Mouse (Mus musculus) heart, embryonic 10.5 days (tissue): ENCODE data around the gene AU022252. TPM values are rescaled to one million over a fixed set of nuclear protein-coding genes. Genes with fewer than 3 reads are reported as not detected.

Experiments
- DNase-seq: peaks from one replicate; pipeline ENCODE4 v3.0.0-alpha.2; 2017; ENCODE audit warnings: low spot score
- H3K27ac ChIP-seq: fragments of 300-500 bp; sonication (generic); 2 replicates; pipeline ENCODE4 v1.5.1; 2016; ENCODE audit warnings: mild to moderate bottlenecking
- H3K27me3 ChIP-seq: fragments of 300-500 bp; sonication (generic); 2 replicates; pipeline ENCODE4 v1.6.1; 2016; ENCODE audit warnings: mild to moderate bottlenecking; ENCODE audit not compliant: poor library complexity, insufficient read depth, severe bottlenecking
- H3K36me3 ChIP-seq: fragments of 300-500 bp; sonication (generic); 2 replicates; pipeline ENCODE4 v1.6.1; 2016; ENCODE audit warnings: mild to moderate bottlenecking, moderate library complexity
- H3K4me1 ChIP-seq: fragments of 300-500 bp; sonication (generic); 2 replicates; pipeline ENCODE4 v1.6.1; 2016; ENCODE audit warnings: mild to moderate bottlenecking
- H3K4me3 ChIP-seq: fragments of 300-500 bp; sonication (generic); 2 replicates; pipeline ENCODE4 v1.5.1; 2016; ENCODE audit warnings: mild to moderate bottlenecking, moderate library complexity
- H3K9me3 ChIP-seq: fragments of 300-500 bp; sonication (generic); 2 replicates; pipeline ENCODE4 v1.6.1; 2016; ENCODE audit warnings: mild to moderate bottlenecking, moderate library complexity
- WGBS: fragments of 180-500 bp; shearing (Covaris S2); methylation state at CpG from one replicate; pipeline ENCODE4 v1.1.7; 2016; 5-methylcytosine and 5-hydroxymethylcytosine counted together
- polyA plus RNA-seq: library from polyadenylated mRNA; unstranded; fragments of >200 nt; fragmentation: Nextera tagmentation; extraction: Ambion mirVana; gene quantifications from 2 replicates; pipeline ENCODE4 v1.2.1, GENCODE M21; 2016

AU022252 gene
- polyA plus RNA-seq, 1 experiment from 2014 or later, result 44.0 TPM

- Histone ChIP-seq H3K36me3 (peaks cover 31% of the 10 kb centered on the region), H3K27ac (peak overlapping the region; percentile 91), H3K9me3 (no peaks in the 10 kb centered on the region), H3K4me3 (peak overlapping the region; percentile 70), H3K4me1 (peaks cover 28% of the 10 kb centered on the region), H3K27me3 (no peaks in the 10 kb centered on the region)
- WGBS, result 38% methylated on average over 18 of the region's 18 CpGs
- no peak for DNase-seq
Measured at GRCm38 (mm10) chr4:119172919-119173650, 59.4 kb downstream of the AU022252 start.

- DNase-seq, result peak; percentile 89
- Histone ChIP-seq H3K4me1 (peaks cover 16% of the 10 kb centered on the region), H3K9me3 (no peaks in the 10 kb centered on the region), H3K4me3 (no peak overlapping the region), H3K27me3 (no peaks in the 10 kb centered on the region), H3K36me3 (peaks cover 32% of the 10 kb centered on the region), H3K27ac (no peak overlapping the region)
- 8% methylated on average over 4 of the region's 4 CpGs for WGBS
Measured at GRCm38 (mm10) chr4:119167663-119168062, 64.8 kb downstream of the AU022252 start.

- DNase-seq, result no peak
- H3K27me3 ChIP-seq, result no peaks in the 10 kb centered on the region
- peaks cover 31% of the 10 kb centered on the region for H3K36me3 ChIP-seq
- no peak overlapping the region for H3K27ac ChIP-seq
- peaks cover 11% of the 10 kb centered on the region for H3K4me1 ChIP-seq
- WGBS, result 77% methylated on average over 4 of the region's 4 CpGs
- no peak overlapping the region for H3K4me3 ChIP-seq
- H3K9me3 ChIP-seq, result no peaks in the 10 kb centered on the region
Measured at GRCm38 (mm10) chr4:119167068-119167467, 65.4 kb downstream of the AU022252 start.

GRCm38 (mm10) chr4:119165916-119166315 is 66.6 kb downstream of the AU022252 start:
- 61% methylated on average over 7 of the region's 7 CpGs for WGBS
- Histone ChIP-seq H3K9me3 (no peaks in the 10 kb centered on the region), H3K4me1 (peaks cover 6% of the 10 kb centered on the region; the same call in 1 of the 2 replicates), H3K4me3 (no peak overlapping the region), H3K27ac (no peak overlapping the region), H3K27me3 (no peaks in the 10 kb centered on the region), H3K36me3 (peaks cover 28% of the 10 kb centered on the region)
- no peak for DNase-seq

GRCm38 (mm10) chr4:119162990-119163389 is 69.5 kb downstream of the AU022252 start:
- 61% methylated on average over 4 of the region's 4 CpGs for WGBS

GRCm38 (mm10) chr4:119161358-119161757 is 71.2 kb downstream of the AU022252 start:
- DNase-seq, result no peak
- H3K4me3 ChIP-seq, result no peak overlapping the region
- H3K27ac ChIP-seq, result no peak overlapping the region
- no peaks in the 10 kb centered on the region for H3K4me1 ChIP-seq
- 73% methylated on average over 3 of the region's 3 CpGs for WGBS
- H3K27me3 ChIP-seq, result no peaks in the 10 kb centered on the region
- no peaks in the 10 kb centered on the region for H3K36me3 ChIP-seq
- H3K9me3 ChIP-seq, result no peaks in the 10 kb centered on the region

More at GRCm38 (mm10) chr4:119162990-119163389, 69.5 kb downstream of the AU022252 start:
- Histone ChIP-seq H3K36me3 (no peaks in the 10 kb centered on the region), H3K9me3 (no peaks in the 10 kb centered on the region), H3K4me3 (no peak overlapping the region), H3K4me1 (no peaks in the 10 kb centered on the region), H3K27ac (no peak overlapping the region), H3K27me3 (no peaks in the 10 kb centered on the region)
- no peak for DNase-seq

GRCm38 (mm10) chr4:119157891-119158290 is 74.6 kb downstream of the AU022252 start:
- no peaks in the 10 kb centered on the region for H3K36me3 ChIP-seq
- WGBS, result 64% methylated on average over 5 of the region's 5 CpGs

GRCm38 (mm10) chr4:119157186-119157585 is 75.3 kb downstream of the AU022252 start:
- no peak for DNase-seq
- WGBS, result 28% methylated on average over 2 of the region's 2 CpGs
- Histone ChIP-seq H3K4me3 (no peak overlapping the region), H3K9me3 (no peaks in the 10 kb centered on the region), H3K36me3 (no peaks in the 10 kb centered on the region), H3K27ac (no peak overlapping the region), H3K27me3 (no peaks in the 10 kb centered on the region), H3K4me1 (no peaks in the 10 kb centered on the region)

More at GRCm38 (mm10) chr4:119157891-119158290, 74.6 kb downstream of the AU022252 start:
- H3K27ac ChIP-seq, result no peak overlapping the region
- DNase-seq, result no peak
- H3K9me3 ChIP-seq, result no peaks in the 10 kb centered on the region
- no peak overlapping the region for H3K4me3 ChIP-seq
- no peaks in the 10 kb centered on the region for H3K4me1 ChIP-seq
- H3K27me3 ChIP-seq, result no peaks in the 10 kb centered on the region

Other genes with a start within 250 kb of the AU022252 start
- 549 and 607 TPM in 2 replicates for gene Slc2a1, start 124.0 kb downstream of the AU022252 start, polyA plus RNA-seq
- gene Zfp691, start 58.5 kb downstream of the AU022252 start, polyA plus RNA-seq, result 8.1 and 10.0 TPM in 2 replicates
- 26.6 and 31.9 TPM in 2 replicates for gene Ermap, start 42.7 kb downstream of the AU022252 start, polyA plus RNA-seq
- 126 and 154 TPM in 2 replicates for gene Svbp, start 37.4 kb downstream of the AU022252 start, polyA plus RNA-seq
- gene Tmem269, start 14.5 kb downstream of the AU022252 start, polyA plus RNA-seq, result not detected in 2 replicates
- 29.1 and 29.6 TPM in 2 replicates for gene P3h1, start 203 bp upstream of the AU022252 start, polyA plus RNA-seq
- gene Cldn19, start 22.7 kb upstream of the AU022252 start, polyA plus RNA-seq, result 0.16 TPM in 1 of 2 replicates, not detected in the other
- 712 and 1,091 TPM in 2 replicates for gene Ybx1, start 61.9 kb upstream of the AU022252 start, polyA plus RNA-seq
- 70.6 and 98.8 TPM in 2 replicates for gene Ppih, start 87.8 kb upstream of the AU022252 start, polyA plus RNA-seq
- 3.1 and 3.6 TPM in 2 replicates for gene Ccdc30, start 182.8 kb upstream of the AU022252 start, polyA plus RNA-seq
- gene Ppcs, start 189.7 kb upstream of the AU022252 start, polyA plus RNA-seq, result 30.4 and 33.5 TPM in 2 replicates
- 0.15 and 0.34 TPM in 2 replicates for gene Zmynd12, start 190.1 kb upstream of the AU022252 start, polyA plus RNA-seq